Mouse (Mus musculus) heart, postnatal 14 days (tissue): ENCODE measurements at regions not wholly inside any gene's neighbourhood (a gene's known extent, or its start where the extent isn't known, plus 50 kb on each side); places are given as distances from the start of the nearest gene placed in this dataset.

Experiments used
- DNase-seq, 2 experiments: peaks; one replicate each; pipeline ENCODE4 v3.0.0; 2021 to 2022
- intact Hi-C: fragments of 180-260 bp; cut with DNase I; formaldehyde crosslinking; loops from one replicate; pipeline ENCODE4 v1.15.1; 2025

GRCm38 (mm10) chr15:57644331-57644953 lies 167.0 kb upstream of the Slc22a22 start:
- DNase-seq = peak; percentile 34 to 51
- intact Hi-C loops = loop anchor here (2.0 kb wide), 1 partner anchor 380 kb away; no protein-coding TSS in a partner anchor

DNA sequence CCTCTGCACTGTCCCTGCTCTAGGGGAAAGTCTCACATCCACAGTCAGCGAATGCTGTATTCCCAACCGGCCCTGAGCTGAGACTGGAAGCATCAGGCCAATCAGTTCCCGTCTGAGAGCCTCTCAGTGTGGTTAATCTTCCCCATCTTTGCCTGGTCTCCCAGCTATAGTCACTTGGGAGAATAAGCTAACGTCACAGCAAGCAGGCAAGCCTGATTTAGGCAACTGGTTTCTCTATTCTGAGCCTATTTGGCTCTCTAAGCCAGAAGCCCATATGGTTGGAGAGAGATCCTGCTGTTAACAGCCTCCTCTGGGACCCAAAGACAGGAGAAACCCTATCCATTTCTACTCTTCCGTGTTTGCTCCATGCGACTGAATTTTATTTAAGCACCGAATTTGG lies 161.7 kb upstream of the Slc22a22 start:
- DNase-seq = no peak
- intact Hi-C loops = no loop called here

GRCm38 (mm10) chr15:57633067-57633466 lies 155.6 kb upstream of the Slc22a22 start:
- peak in 1 of 2 experiments; percentile 12 for DNase-seq
- intact Hi-C loops = no loop called here

GRCm38 (mm10) chr15:57632537-57632936 lies 155.1 kb upstream of the Slc22a22 start:
- DNase-seq = no peak
- intact Hi-C loops = no loop called here

DNA sequence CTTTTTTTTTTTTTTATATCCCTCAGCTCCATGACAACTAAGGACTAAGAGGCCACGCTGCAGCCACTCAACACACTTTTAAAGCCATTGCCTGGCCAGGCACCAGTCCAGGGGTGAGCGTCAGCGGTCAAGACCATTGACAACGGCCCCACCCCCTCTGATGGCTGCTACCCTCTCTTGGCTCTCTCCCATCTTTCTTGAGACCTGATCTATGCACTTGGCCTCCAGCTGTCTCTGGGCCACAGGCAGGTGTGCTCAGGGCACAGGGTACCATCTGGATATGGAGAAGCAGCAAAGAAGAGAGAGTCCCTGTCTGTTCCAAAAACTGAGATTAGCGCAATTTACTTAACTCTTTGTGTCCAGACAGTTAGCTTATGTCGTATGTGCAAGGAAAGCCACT lies 141.0 kb upstream of the Slc22a22 start:
- intact Hi-C loops = no loop called here
- peak in 1 of 2 experiments; percentile 6 for DNase-seq

- DNase-seq = peak; percentile 9 to 18
Measured at GRCm38 (mm10) chr15:57616880-57617391, 139.5 kb upstream of the Slc22a22 start.

DNA sequence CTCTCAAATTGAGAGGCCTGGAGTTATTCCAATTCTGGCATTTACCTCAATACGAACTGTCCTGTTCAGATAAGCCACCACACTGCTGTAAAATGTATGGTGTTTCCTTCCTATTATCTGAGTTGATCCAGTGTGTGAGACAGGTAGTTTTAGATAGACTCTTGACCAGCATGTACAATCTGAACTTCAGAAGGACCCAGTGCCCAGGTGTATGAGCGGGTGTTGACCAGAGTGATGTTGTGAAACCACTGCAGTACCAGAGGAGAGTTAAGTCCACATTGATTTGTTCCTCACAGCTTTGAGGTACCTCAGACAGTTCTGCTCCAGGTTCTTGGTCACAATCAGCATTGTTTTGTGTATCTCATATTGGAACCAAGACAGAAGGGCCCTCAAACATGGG lies 132.6 kb upstream of the Slc22a22 start:
- intact Hi-C loops = no loop called here
- no peak for DNase-seq

More at GRCm38 (mm10) chr15:57616880-57617391, 139.5 kb upstream of the Slc22a22 start:
- intact Hi-C loops = no loop called here

DNA sequence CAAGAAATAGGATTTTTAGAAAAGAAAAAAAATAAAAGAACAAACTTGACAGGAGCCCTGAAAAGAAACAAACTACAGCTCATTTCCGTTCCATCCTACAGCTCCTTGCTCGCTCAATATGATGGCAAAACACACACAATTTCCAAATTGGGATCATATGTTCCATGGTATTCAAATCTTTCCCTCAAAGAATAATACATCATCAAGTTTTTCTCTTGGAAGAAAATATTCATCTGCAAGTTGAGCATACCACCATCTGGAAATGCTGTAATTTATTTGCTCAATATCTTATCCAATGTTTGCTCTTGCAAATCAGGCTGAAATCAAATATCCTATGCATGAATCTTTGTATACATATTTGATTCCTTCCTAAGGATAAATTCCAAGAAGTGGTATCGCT lies 131.1 kb upstream of the Slc22a22 start:
- DNase-seq = no peak
- intact Hi-C loops = no loop called here

DNA sequence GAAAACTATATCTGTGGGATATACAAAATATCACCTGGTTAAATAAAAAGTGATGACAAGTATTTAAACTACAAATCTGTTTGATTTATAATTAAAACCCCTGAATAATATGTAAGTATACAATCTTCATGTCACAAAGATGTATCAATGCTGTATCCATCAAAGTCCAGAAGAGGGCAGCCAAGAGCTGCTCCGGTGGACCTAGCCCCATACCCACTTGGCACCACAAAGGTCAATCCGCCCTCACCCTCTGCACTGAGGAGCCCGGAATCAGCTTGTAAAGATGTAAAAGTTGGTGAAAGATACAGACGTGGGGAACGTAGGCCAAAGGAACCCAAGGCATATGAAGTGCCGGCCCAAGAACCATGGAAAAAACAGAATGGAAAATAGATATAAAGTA lies 123.1 kb upstream of the Slc22a22 start:
- peak; percentile 41 to 64 for DNase-seq
- intact Hi-C loops = loop anchor here (5.0 kb wide), 1 partner anchor 422 kb away; no protein-coding TSS in a partner anchor

DNA sequence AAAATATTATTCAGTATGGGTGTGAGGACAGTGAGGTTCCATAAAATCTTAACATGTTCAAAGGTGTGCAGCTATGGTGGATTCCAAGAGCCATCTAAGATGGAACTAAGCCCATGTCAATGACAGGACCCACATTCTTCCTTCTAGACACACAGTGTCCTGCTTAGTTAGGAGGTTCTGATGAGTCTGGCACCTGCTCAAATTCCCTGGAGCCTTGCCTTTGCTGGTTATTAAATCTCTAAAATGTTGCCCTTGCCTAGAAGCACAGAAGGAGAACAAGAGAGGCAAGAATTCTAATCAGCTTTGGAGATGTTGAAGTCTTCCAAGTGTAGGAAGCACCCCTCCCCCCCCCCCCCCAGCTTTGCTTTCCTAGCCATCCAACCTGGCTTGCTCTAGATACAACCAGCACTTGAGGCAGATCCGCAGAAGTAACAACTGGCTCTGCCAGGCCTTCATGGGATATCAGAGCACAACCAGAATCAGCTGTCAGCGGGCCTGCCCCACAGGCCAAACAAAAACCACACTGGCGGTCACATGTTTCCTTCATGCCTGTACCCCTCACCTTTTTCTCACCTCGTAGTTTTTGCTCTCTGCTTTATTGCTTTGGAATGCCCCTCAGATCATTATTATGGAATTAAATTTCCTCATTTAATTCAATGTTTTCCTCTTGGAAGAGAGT lies 116.0 kb upstream of the Slc22a22 start:
- DNase-seq = no peak
- intact Hi-C loops = no loop called here

GRCm38 (mm10) chr15:57590597-57591219 lies 113.3 kb upstream of the Slc22a22 start:
- DNase-seq = peak; percentile 10 to 26
- intact Hi-C loops = no loop called here

DNA sequence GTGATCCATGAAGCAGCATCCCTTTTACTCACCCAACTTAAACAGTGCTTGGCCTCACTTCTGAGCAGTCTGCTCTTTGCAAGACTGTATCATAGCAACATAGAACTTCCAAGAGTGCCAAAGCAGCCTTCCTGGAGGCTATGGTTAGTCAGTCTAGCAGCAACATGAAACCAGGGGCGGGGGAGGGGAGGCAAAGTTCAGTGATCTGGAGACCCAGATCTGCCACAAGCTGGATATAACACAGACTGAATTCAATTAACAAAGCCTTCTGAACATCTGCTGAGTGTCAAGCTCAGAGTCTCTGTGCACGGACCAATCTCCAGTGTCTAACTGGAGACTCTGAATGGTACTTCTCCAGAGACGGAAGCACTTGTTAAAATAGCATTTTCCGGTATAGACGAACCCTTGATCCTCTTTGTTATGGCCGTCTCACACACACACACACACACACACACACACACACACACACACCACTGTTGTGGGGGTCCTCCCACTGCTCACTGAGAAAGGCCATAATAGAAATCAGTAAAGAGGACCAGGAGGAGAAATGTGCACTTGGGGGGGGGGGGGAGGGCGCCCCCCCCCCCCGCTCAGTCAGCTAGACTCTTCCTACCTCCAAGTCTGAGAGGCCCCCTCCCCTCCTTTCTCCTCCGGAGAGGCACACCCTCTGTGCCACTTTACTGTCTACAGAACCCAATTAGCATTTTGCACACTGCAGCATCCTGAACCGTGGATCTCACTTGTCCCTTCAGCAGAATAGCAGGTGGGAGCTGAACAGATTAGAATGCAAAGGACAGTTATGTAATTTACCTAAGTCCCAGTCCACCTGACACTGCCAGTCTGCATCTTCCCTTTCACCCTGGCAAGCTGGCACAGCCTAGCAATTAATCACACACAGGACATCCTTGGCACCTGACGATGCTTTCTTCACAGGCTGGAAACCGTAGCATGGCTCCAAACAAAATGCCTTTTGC lies 112.3 kb upstream of the Slc22a22 start:
- no peak for DNase-seq
- intact Hi-C loops = no loop called here

DNA sequence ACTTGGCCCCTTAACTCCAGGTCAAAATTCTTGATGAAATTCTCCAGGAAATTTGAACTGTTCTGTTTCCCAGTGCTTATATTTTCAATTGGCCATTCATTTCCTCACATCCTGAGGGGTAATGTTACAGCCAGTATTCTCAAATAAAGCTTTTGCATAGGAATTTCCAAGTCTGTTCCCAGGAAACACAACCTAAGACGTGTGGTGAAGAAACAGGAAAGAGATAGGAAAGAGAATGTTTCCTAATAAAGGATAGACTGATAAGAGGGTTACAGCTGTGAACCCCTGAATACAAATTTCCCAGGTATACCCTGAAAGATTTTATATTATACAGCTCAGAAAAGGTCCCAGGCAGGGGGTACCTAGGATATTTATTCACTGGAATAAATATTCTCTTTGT lies 108.0 kb upstream of the Slc22a22 start:
- intact Hi-C loops = no loop called here

GRCm38 (mm10) chr15:57584498-57584897 lies 107.1 kb upstream of the Slc22a22 start:
- intact Hi-C loops = no loop called here
- DNase-seq = no peak

More for the DNA sequence above, 108.0 kb upstream of the Slc22a22 start:
- no peak for DNase-seq

GRCm38 (mm10) chr15:57581266-57581665 lies 103.8 kb upstream of the Slc22a22 start:
- no peak for DNase-seq
- intact Hi-C loops = no loop called here

GRCm38 (mm10) chr15:57578794-57579193 lies 101.4 kb upstream of the Slc22a22 start:
- intact Hi-C loops = no loop called here
- peak; percentile 6 to 44 for DNase-seq

DNA sequence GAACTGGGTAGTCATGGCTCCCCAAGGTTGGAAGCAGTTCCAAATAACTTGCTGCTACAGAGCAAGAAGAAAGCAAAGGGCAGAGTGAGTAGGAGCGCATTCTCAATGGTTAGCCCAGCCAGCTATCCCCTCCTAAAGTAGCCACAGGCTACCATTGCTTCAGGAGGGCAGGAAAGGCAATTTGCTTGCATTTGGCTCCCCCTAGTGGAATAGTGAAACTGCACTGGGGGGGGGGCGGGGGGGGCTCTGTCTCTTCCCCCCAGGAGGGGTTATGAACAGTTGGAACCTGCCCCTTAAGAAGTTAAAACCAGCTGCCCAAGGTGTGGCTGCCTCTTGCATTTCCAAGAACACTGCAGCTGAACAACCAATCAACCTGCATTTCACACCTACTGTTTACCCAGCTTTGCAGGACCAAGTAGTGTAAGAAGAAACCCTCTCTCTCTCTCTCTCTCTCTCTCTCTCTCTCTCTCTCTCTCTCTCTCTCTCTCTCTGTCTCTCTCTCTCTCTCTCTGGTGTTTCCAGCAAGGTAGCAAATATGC lies 96.7 kb upstream of the Slc22a22 start:
- no peak for DNase-seq
- intact Hi-C loops = no loop called here

DNA sequence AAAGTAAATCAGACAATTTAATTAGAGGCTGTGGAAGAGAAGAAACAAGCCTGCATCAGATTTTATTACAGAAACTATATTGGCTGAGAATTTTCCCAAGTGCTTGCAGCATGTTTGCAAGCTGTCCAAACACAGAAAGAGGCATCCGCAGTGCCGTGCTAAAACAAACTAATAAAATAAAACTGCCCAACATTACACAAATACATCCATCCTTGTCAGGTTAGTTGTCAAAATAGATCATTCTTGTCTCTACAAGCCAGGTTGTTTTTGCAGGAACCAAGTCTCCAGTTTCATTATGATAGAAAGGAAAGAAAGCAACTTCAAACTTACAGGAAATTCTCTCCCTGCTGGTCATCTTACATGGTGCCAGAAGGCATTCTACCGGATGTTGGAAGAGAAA lies 95.0 kb upstream of the Slc22a22 start:
- intact Hi-C loops = no loop called here
- no peak for DNase-seq

DNA sequence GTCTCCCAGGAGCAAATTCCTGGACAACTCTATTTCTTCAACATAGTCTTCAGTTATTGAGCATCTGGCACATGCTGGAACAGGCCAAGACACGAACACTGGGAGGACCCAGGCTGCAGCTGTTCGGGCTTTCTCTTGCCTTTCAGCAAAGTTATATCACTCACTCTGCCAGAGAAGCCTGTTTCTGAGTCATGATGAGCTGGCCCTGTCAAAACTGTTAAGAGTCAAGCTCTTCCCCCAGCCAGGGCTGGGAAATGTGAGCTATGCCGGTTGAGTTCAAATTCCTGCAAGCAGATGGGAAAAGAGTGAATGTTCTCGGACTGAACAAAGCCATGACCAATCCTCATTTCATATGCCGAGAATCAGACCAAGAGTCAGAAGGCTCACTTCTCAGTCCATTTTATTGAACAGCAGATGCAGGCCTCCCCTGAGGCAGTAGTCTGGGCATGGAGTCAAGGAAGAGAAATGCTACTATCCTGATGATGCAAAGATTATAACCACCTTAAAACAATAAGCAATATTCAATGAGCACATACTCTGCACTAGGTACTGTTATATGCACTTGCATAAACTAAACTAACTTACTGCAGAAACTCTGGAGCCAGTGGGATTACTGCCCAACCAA lies 90.7 kb upstream of the Slc22a22 start:
- intact Hi-C loops = no loop called here
- peak; percentile 7 to 22 for DNase-seq

DNA sequence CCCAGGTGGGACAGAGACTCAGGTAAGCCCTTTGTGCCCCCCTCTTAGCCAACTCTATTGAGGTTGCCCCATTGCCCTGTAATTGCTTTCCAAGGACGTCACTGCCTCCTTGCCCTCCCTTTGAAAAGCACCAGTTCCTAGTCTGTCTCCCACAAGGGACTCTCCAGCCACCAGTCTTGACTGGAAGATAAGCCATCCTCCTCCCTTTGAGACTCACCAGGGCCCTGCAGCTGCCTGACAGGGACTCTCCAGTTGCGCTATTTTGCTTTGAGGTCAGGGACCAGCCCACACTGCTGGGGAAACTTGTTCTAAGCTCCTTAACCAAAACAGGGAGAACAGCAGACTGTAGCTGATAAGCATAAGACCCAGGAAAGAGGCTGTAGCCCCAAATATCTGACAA lies 69.7 kb upstream of the Slc22a22 start:
- no peak for DNase-seq

More for the DNA sequence above, 69.7 kb upstream of the Slc22a22 start:
- intact Hi-C loops = no loop called here
